Mouse (Mus musculus): ENCODE measurements around the gene Emsy. TPM values are rescaled to one million over a fixed set of nuclear protein-coding genes. Genes with fewer than 3 reads are reported as not detected.

Gene Emsy
- polyA plus RNA-seq, 1 experiment: 50.1 TPM

DNA sequence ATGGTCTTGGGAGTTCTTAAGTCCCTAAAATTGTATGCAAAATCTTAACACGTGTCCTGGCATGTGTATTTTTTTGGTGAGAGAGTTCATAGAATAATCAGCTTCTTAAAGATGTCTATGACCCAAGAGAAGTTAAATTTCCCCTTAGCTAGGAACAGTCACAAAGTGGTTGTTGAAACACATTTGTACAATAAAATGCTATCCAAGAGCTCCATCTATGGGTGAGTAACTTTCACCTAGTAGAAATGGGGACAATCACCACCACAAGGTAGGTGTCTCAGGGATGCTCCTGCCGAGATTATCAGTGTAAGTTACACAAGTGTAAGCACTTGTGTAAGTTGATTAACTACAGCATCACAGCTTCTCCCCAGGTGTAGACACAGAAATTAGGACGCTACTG is 67.6 kb downstream of the Emsy start:
- DNase-seq: no peak
- no peak for TF ChIP-seq POLR2A (IDR thresholded peaks at IDR 0.05; ENCODE audit: borderline replicate concordance, insufficient read depth, low read length)
- TF ChIP-seq CTCF (IDR thresholded peaks at IDR 0.05; ENCODE audit: borderline replicate concordance, insufficient read depth, low read depth, low read length): no peak; the same call in 1 of the 2 replicates
- Histone ChIP-seq H3K4me1 (ENCODE audit: control insufficient read depth, insufficient read depth, low read length) (peaks cover 6% of the 10 kb centered on the region), H3K27ac (ENCODE audit: insufficient read depth, low read length) (no peak overlapping the region), H3K27me3 (ENCODE audit: control insufficient read depth, insufficient read depth, low read length) (no peaks in the 10 kb centered on the region), H3K4me3 (replicated peaks; ENCODE audit: insufficient read depth, low read depth, low read length) (no peak overlapping the region)
- 80% methylated on average over 3 of the region's 3 CpGs for WGBS

DNA sequence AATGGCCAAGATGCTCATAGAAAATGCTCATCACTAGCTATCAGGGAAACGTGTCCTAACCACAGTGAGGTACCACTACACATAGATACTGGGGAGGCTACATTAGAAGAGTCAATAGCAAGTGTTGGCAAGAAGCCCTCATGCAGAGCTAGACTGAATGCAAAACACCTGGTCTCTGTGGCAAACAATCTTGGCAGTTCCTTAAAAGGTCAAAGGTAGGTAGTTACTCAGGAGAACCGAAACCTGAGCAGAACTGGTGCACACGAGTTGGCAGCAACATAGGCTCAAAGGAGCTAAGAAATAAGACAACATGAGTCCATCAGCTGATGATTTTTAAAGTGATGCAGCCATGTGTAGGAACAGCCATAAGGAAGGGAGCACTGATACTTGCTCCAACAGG is 70.3 kb downstream of the Emsy start:
- TF ChIP-seq CTCF (IDR thresholded peaks at IDR 0.05; ENCODE audit: borderline replicate concordance, insufficient read depth, low read depth, low read length) (no peak), POLR2A (IDR thresholded peaks at IDR 0.05; ENCODE audit: borderline replicate concordance, insufficient read depth, low read length) (no peak)
- 66% methylated on average over 3 of the region's 3 CpGs for WGBS
- Histone ChIP-seq H3K4me1 (ENCODE audit: control insufficient read depth, insufficient read depth, low read length) (no peaks in the 10 kb centered on the region), H3K27ac (ENCODE audit: insufficient read depth, low read length) (no peak overlapping the region), H3K27me3 (ENCODE audit: control insufficient read depth, insufficient read depth, low read length) (no peaks in the 10 kb centered on the region), H3K4me3 (replicated peaks; ENCODE audit: insufficient read depth, low read depth, low read length) (no peak overlapping the region)
- DNase-seq: no peak

DNA sequence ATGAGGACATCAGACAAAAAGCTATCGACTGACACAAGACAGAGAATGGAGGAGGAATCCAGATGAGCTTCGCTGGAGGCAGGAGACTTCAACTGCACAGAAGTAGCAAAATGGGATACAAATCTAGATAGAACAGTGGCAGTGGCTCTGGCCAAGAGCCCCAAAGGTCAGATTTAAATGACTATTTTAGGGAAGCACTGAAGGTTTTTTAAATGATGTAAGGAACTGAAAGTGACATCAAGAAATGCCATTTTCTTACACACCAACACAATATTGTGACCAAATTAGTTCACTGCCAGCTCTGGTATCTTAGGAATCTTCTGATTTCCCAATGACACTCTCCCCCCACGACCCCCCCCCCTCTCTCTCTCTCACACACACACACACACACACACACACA is 72.0 kb downstream of the Emsy start:
- TF ChIP-seq POLR2A (IDR thresholded peaks at IDR 0.05; ENCODE audit: borderline replicate concordance, insufficient read depth, low read length) (no peak), CTCF (IDR thresholded peaks at IDR 0.05; ENCODE audit: borderline replicate concordance, insufficient read depth, low read depth, low read length) (no peak)
- 75% methylated on average over 3 of the region's 3 CpGs for WGBS

DNA sequence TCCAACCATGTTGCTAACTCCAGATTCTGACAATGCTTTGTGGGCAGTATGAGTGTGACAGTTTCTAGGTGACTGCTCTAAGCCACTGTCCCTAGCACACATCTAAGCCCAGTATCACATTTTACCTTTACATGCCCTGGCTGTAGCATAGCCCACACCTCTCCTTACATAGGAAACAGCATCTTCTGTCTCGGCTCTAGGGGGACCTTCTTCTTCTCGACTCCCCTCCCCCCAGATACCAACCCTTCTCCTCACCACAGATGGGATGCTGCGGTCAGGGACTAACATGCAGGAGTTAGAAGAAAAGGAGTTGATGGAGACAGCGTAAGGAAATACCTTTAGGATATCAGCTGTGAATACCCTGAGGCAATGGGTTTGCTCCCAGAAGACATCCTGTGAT is 75.3 kb downstream of the Emsy start:
- no peaks in the 10 kb centered on the region for H3K27me3 ChIP-seq (ENCODE audit: control insufficient read depth, insufficient read depth, low read length)
- 81% methylated on average over 4 of the region's 4 CpGs for WGBS

More for the DNA sequence above, 72.0 kb downstream of the Emsy start:
- no peak for DNase-seq
- Histone ChIP-seq H3K27me3 (ENCODE audit: control insufficient read depth, insufficient read depth, low read length) (no peaks in the 10 kb centered on the region), H3K4me3 (replicated peaks; ENCODE audit: insufficient read depth, low read depth, low read length) (no peak overlapping the region), H3K4me1 (ENCODE audit: control insufficient read depth, insufficient read depth, low read length) (no peaks in the 10 kb centered on the region), H3K27ac (ENCODE audit: insufficient read depth, low read length) (no peak overlapping the region)

DNA sequence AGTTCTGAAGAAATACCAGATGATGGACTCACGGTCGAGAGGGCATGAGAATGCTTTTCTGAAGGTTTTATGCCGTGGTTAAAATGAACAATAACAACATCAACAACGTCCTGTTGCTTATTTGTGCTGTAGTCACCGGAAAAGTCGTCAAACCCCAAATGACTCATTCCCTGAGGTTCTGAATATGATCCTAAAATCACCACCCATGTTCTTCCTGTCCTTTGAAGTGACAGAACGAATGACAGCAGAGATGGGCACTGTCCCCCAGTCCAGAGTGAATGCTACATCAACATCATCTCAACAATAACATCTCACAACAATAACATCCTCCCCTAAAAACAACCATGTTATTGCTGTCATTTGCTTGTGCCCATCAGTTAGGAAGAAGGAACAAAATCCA is 76.1 kb downstream of the Emsy start:
- Histone ChIP-seq H3K27me3 (ENCODE audit: control insufficient read depth, insufficient read depth, low read length) (no peaks in the 10 kb centered on the region), H3K4me1 (ENCODE audit: control insufficient read depth, insufficient read depth, low read length) (no peaks in the 10 kb centered on the region), H3K27ac (ENCODE audit: insufficient read depth, low read length) (no peak overlapping the region), H3K4me3 (replicated peaks; ENCODE audit: insufficient read depth, low read depth, low read length) (no peak overlapping the region)
- WGBS: 68% methylated on average over 7 of the region's 7 CpGs
- no peak for TF ChIP-seq POLR2A (IDR thresholded peaks at IDR 0.05; ENCODE audit: borderline replicate concordance, insufficient read depth, low read length)
- no peak for TF ChIP-seq CTCF (IDR thresholded peaks at IDR 0.05; ENCODE audit: borderline replicate concordance, insufficient read depth, low read depth, low read length)
- DNase-seq: no peak

More for the DNA sequence above, 75.3 kb downstream of the Emsy start:
- no peak overlapping the region for H3K4me3 ChIP-seq (replicated peaks; ENCODE audit: insufficient read depth, low read depth, low read length)
- H3K27ac ChIP-seq (ENCODE audit: insufficient read depth, low read length): no peak overlapping the region
- no peak for DNase-seq
- TF ChIP-seq POLR2A (IDR thresholded peaks at IDR 0.05; ENCODE audit: borderline replicate concordance, insufficient read depth, low read length) (no peak), CTCF (IDR thresholded peaks at IDR 0.05; ENCODE audit: borderline replicate concordance, insufficient read depth, low read depth, low read length) (no peak)
- H3K4me1 ChIP-seq (ENCODE audit: control insufficient read depth, insufficient read depth, low read length): no peaks in the 10 kb centered on the region

DNA sequence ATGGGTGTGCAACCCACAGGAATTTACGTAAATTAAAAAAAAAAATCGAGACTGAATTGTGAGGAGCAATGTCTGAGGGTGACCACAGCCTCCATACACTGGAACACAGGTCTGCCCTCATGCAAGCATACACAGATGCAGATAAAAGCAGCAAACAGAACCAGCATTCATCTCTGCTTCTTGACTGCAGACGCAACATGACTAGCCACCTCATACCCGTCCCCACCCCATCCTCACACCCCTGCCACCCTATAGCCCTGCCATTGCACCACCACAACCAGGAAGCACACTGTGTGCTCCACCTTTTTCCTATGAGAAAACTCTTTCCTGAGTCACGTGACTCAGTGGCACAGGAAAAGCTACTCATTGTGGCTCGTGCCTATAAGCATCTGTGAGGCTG is 76.9 kb downstream of the Emsy start:
- H3K4me3 ChIP-seq (replicated peaks; ENCODE audit: insufficient read depth, low read depth, low read length): no peak overlapping the region
- 79% methylated on average over 6 of the region's 6 CpGs for WGBS
- TF ChIP-seq POLR2A (IDR thresholded peaks at IDR 0.05; ENCODE audit: borderline replicate concordance, insufficient read depth, low read length) (no peak), CTCF (IDR thresholded peaks at IDR 0.05; ENCODE audit: borderline replicate concordance, insufficient read depth, low read depth, low read length) (no peak)

DNA sequence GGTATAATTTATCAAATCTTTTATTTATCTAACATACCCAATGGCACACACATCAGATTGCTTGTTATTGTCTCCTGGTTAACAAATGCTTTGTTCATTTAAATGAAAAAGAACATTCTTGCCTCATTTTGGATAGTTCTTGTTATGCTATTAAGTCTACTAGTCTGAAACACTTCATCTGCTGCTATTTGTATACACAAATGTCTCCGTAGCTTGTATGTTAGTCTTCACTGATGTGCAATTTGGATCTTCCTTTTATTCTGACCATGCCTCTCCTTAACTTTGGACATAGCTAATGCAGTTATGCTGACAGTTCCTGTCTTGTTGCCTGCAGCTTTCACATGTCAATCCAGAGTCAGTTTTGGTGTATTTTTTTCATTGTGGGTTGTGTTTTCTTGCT is 79.1 kb downstream of the Emsy start:
- WGBS: 95% methylated on average over 1 of the region's 1 CpGs
- Histone ChIP-seq H3K4me3 (replicated peaks; ENCODE audit: insufficient read depth, low read depth, low read length) (no peak overlapping the region), H3K4me1 (ENCODE audit: control insufficient read depth, insufficient read depth, low read length) (no peaks in the 10 kb centered on the region), H3K27ac (ENCODE audit: insufficient read depth, low read length) (no peak overlapping the region), H3K27me3 (ENCODE audit: control insufficient read depth, insufficient read depth, low read length) (no peaks in the 10 kb centered on the region)
- DNase-seq: no peak
- TF ChIP-seq CTCF (IDR thresholded peaks at IDR 0.05; ENCODE audit: borderline replicate concordance, insufficient read depth, low read depth, low read length): no peak
- TF ChIP-seq POLR2A (IDR thresholded peaks at IDR 0.05; ENCODE audit: borderline replicate concordance, insufficient read depth, low read length): no peak

More for the DNA sequence above, 76.9 kb downstream of the Emsy start:
- Histone ChIP-seq H3K27me3 (ENCODE audit: control insufficient read depth, insufficient read depth, low read length) (no peaks in the 10 kb centered on the region), H3K27ac (ENCODE audit: insufficient read depth, low read length) (no peak overlapping the region), H3K4me1 (ENCODE audit: control insufficient read depth, insufficient read depth, low read length) (no peaks in the 10 kb centered on the region)
- DNase-seq: no peak

DNA sequence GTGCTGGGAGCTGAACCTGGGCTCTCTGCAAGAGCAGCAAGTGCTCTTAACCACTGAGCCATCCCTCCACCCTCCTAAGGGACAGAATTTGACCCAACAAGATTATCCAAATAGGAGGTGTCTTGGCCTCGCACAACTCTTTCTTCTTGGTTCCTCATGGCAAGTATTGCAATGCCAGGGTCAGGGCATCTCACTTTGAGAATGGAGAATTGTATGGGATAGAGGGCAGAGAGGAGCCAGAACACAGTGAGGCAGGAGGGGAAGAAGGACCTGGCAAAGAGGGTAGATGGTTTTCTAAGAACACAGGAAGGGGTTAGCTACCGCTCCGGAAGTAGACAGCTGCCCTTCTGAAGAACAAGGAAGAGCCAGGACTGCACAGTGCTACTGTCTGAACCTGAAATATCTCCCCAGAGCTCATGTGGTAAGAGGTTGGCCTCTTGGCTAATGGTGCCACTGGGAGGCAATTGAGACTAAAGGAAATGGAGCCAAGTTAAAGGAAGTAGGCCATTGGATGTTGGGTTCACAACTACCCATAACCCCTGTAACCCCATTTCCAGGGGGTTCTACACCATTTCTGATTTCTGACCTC is 80.8 kb downstream of the Emsy start:
- DNase-seq: no peak
- H3K27me3 ChIP-seq (ENCODE audit: control insufficient read depth, insufficient read depth, low read length): no peaks in the 10 kb centered on the region
- no peak overlapping the region for H3K27ac ChIP-seq (ENCODE audit: insufficient read depth, low read length)
- WGBS: 95% methylated on average over 3 of the region's 3 CpGs
- H3K4me3 ChIP-seq (replicated peaks; ENCODE audit: insufficient read depth, low read depth, low read length): no peak overlapping the region
- no peak for TF ChIP-seq POLR2A (IDR thresholded peaks at IDR 0.05; ENCODE audit: borderline replicate concordance, insufficient read depth, low read length)
- TF ChIP-seq CTCF (IDR thresholded peaks at IDR 0.05; ENCODE audit: borderline replicate concordance, insufficient read depth, low read depth, low read length): no peak
- H3K4me1 ChIP-seq (ENCODE audit: control insufficient read depth, insufficient read depth, low read length): no peaks in the 10 kb centered on the region

Data from cerebellum, adult 2 months (tissue).